ENCODE assay signal across 13 mouse cellular contexts in genomic region chr9:106436566-106436965, GRCm38 (mm10). TPM values are rescaled to one million over a fixed set of nuclear protein-coding genes. Genes with fewer than 3 reads are reported as not detected.
A peak's percentile ranks its signal among the peaks of the same experiment; 100 is the strongest.
DNase-seq lines count a peak whose midpoint lies in the region; ATAC-seq and TF ChIP-seq lines count a peak whose summit lies in the region.
"Had no signal": no experiment of that assay in that cellular context is flagged by ENCODE, and none has a peak within 500 bp of the region (broad histone marks: within the 10 kb centered on the region; RNA-seq: fewer than 3 reads in every experiment).

No protein-coding gene starts in this region.

- no peak for ATAC-seq in activated CD4-positive, CD25-positive, alpha-beta regulatory T cell, adult 4 months

- H3K27me3 ChIP-seq in kidney, adult 2 months (replicated peaks; ENCODE audit: control insufficient read depth, insufficient read depth, low read length), result no peaks in the 10 kb centered on the region
- H3K27me3 ChIP-seq in small intestine, adult 2 months (ENCODE audit: control insufficient read depth, insufficient read depth, low read length), result no peaks in the 10 kb centered on the region
- H3K27me3 ChIP-seq: kidney, embryonic 15.5 days had no signal

- H3K27ac ChIP-seq in kidney, adult 2 months (ENCODE audit: insufficient read depth, low read depth, low read length), result no peak overlapping the region
- peak overlapping the region; percentile 79 for H3K27ac ChIP-seq in small intestine, adult 2 months (ENCODE audit: insufficient read depth, low read depth, low read length)
- H3K27ac ChIP-seq: hindbrain, embryonic 14.5 days had no signal

- TF ChIP-seq POLR2A in kidney, adult 2 months (IDR thresholded peaks at IDR 0.05; ENCODE audit: low read depth, low read length), result no peak
- no peak for TF ChIP-seq POLR2A in small intestine, adult 2 months (IDR thresholded peaks at IDR 0.05; ENCODE audit: low read depth, low read length)

- H3K4me1 ChIP-seq in kidney, adult 2 months (ENCODE audit: control insufficient read depth, insufficient read depth, low read length), result peaks cover 13% of the 10 kb centered on the region; the same call in 1 of the 2 replicates
- peaks cover 49% of the 10 kb centered on the region for H3K4me1 ChIP-seq in small intestine, adult 2 months (ENCODE audit: control insufficient read depth, insufficient read depth, insufficient read length, low read length)

- H3K36me3 ChIP-seq in kidney, adult 2 months (ENCODE audit: control insufficient read depth, insufficient read depth, low read length), result peaks cover 1% of the 10 kb centered on the region; the same call in 1 of the 2 replicates
- peaks cover 28% of the 10 kb centered on the region for H3K36me3 ChIP-seq in small intestine, adult 2 months (ENCODE audit: control insufficient read depth, insufficient read depth, low read length)

- peak; percentile 61 for DNase-seq in cerebellum, adult 9-11 months
- no peak for DNase-seq in cerebellum, postnatal 25 days
- DNase-seq in kidney, adult 2 months, result no peak
- no peak for DNase-seq in kidney, postnatal 25 days
- peak; percentile 5 for DNase-seq in right cerebral cortex, postnatal 14 days
- DNase-seq in right cerebral cortex, adult 2 months (ENCODE audit: low spot score in 2 of 2), result no peak
- DNase-seq: adrenal gland, postnatal 10 days; gastrocnemius, postnatal 25 days; lung, postnatal 4 days had no signal

- no peak for TF ChIP-seq CTCF in kidney, adult 2 months (conservative IDR thresholded peaks at IDR 0.05; ENCODE audit: insufficient read depth, insufficient read length, low read depth, low read length)
- no peak for TF ChIP-seq CTCF in small intestine, adult 2 months (IDR thresholded peaks at IDR 0.05; ENCODE audit: extremely low read depth, insufficient read length, insufficient replicate concordance, low read depth, low read length)

- H3K4me3 ChIP-seq in kidney, adult 2 months (ENCODE audit: insufficient read depth, low read depth, low read length), result peak overlapping the region; percentile 20; the same call in 1 of the 2 replicates
- H3K4me3 ChIP-seq in small intestine, adult 2 months (ENCODE audit: low read depth, low read length), result peak overlapping the region; percentile 53

- WGBS in kidney, adult 2 months, result 84% methylated on average over 9 of the region's 9 CpGs
- WGBS in small intestine, adult 2 months, result 56% methylated on average over 9 of the region's 9 CpGs

RNA-seq across cellular contexts. Expression of gene Acy1, which starts 1.6 kb away (rescaled TPM):
- polyA plus RNA-seq in kidney, adult 2 months (2012; rRNA removed), result 141 and 154 TPM in 2 replicates
- polyA plus RNA-seq in small intestine, adult 2 months (2012; rRNA removed), result 45.3 and 120 TPM in 2 replicates
- polyA plus RNA-seq in activated CD4-positive, CD25-positive, alpha-beta regulatory T cell, adult 4 months (2017; shearing (Covaris generic)), result 1 to 10 TPM; 9.3 to 10.0 TPM

RNA-seq across cellular contexts. Expression of gene Rpl29, which starts 7.3 kb away (rescaled TPM):
- 452 and 521 TPM in 2 replicates for polyA plus RNA-seq in kidney, adult 2 months (2012; rRNA removed)
- polyA plus RNA-seq in small intestine, adult 2 months (2012; rRNA removed), result 259 and 390 TPM in 2 replicates
- polyA plus RNA-seq in activated CD4-positive, CD25-positive, alpha-beta regulatory T cell, adult 4 months (2017; shearing (Covaris generic)), result 1,000 to 10,000 TPM; 1,290 to 1,880 TPM

RNA-seq across cellular contexts. Expression of gene Abhd14b, which starts 10.7 kb away (rescaled TPM):
- 470 and 526 TPM in 2 replicates for polyA plus RNA-seq in kidney, adult 2 months (2012; rRNA removed)
- polyA plus RNA-seq in small intestine, adult 2 months (2012; rRNA removed), result 40.3 and 53.1 TPM in 2 replicates
- 10 to 100 TPM in 1 of 2 experiments, 1 to 10 TPM in 1; 8.1 to 10.1 TPM for polyA plus RNA-seq in activated CD4-positive, CD25-positive, alpha-beta regulatory T cell, adult 4 months (2017; shearing (Covaris generic))

RNA-seq across cellular contexts. Expression of gene Abhd14a, which starts 10.9 kb away (rescaled TPM):
- polyA plus RNA-seq in kidney, adult 2 months (2012; rRNA removed), result 137 and 146 TPM in 2 replicates
- 17.2 and 28.9 TPM in 2 replicates for polyA plus RNA-seq in small intestine, adult 2 months (2012; rRNA removed)
- polyA plus RNA-seq in activated CD4-positive, CD25-positive, alpha-beta regulatory T cell, adult 4 months (2017; shearing (Covaris generic)), result 10 to 100 TPM; 12.7 to 13.0 TPM

RNA-seq across cellular contexts. Expression of gene Pcbp4, which starts 16.5 kb away (rescaled TPM):
- polyA plus RNA-seq in kidney, adult 2 months (2012; rRNA removed), result 90.3 and 115 TPM in 2 replicates
- 20.4 and 21.1 TPM in 2 replicates for polyA plus RNA-seq in small intestine, adult 2 months (2012; rRNA removed)
- polyA plus RNA-seq in activated CD4-positive, CD25-positive, alpha-beta regulatory T cell, adult 4 months (2017; shearing (Covaris generic)), result 1 to 10 TPM; 4.5 to 4.8 TPM

Comparison
In these comparisons a context has a peak if more than half of its experiments do, and no peak if none do; other contexts are left out.
1. DNase-seq: peak in cerebellum, adult 9-11 months (single experiment) and right cerebral cortex, postnatal 14 days (single experiment); none in cerebellum, postnatal 25 days (0 of 2), kidney, adult 2 months (single experiment), kidney, postnatal 25 days (0 of 2) and right cerebral cortex, adult 2 months (0 of 2).